ENCODE assay signal across 27 mouse cellular contexts in genomic region chr15:98595049-98595448, GRCm38 (mm10). TPM values are rescaled to one million over a fixed set of nuclear protein-coding genes. Genes with fewer than 3 reads are reported as not detected.
"Had no signal": no experiment of that assay in that cellular context is flagged by ENCODE, and none has a peak within 500 bp of the region (broad histone marks: within the 10 kb centered on the region; RNA-seq: fewer than 3 reads in every experiment).

No protein-coding gene starts in this region.

- H3K27me3 ChIP-seq: liver, embryonic 13.5 days; midbrain, embryonic 12.5 days; neural tube, embryonic 12.5 days; stomach, embryonic 15.5 days had no signal

- H3K4me2 ChIP-seq: liver, embryonic 13.5 days; midbrain, embryonic 12.5 days; neural tube, embryonic 12.5 days; stomach, embryonic 15.5 days had no signal

- H3K9ac ChIP-seq: liver, embryonic 13.5 days; midbrain, embryonic 12.5 days; neural tube, embryonic 12.5 days; stomach, embryonic 15.5 days had no signal

- H3K27ac ChIP-seq: layer of hippocampus, adult 2 months; left cerebral cortex, adult 2 months; liver, embryonic 13.5 days; midbrain, embryonic 12.5 days; neural tube, embryonic 12.5 days; stomach, embryonic 15.5 days had no signal

- ATAC-seq: midbrain, embryonic 16.5 days had no signal

- H3K4me1 ChIP-seq: midbrain, embryonic 12.5 days; neural tube, embryonic 12.5 days; stomach, embryonic 15.5 days had no signal

- H3K9me3 ChIP-seq: liver, embryonic 13.5 days; midbrain, embryonic 12.5 days; neural tube, embryonic 12.5 days; stomach, embryonic 15.5 days had no signal

- H3K4me3 ChIP-seq: layer of hippocampus, adult 2 months; left cerebral cortex, adult 2 months; liver, embryonic 13.5 days; midbrain, embryonic 12.5 days; neural tube, embryonic 12.5 days; stomach, embryonic 15.5 days had no signal

- DNase-seq: kidney, adult 11 months; kidney, adult 9 months; kidney, postnatal 14 days; layer of hippocampus, adult 9-11 months; layer of hippocampus, postnatal 36 days; liver, embryonic 13.5 days; lung, adult 2 months; lung, postnatal 14 days; lung, postnatal 4 days; retina, postnatal 1 day; thymus, adult 18-20 months; thymus, postnatal 36 days had no signal

RNA-seq across cellular contexts. Expression of gene Adcy6, which starts 14.8 kb away (rescaled TPM):
- total RNA-seq: monocyte, adult 5-6 weeks had no signal

RNA-seq across cellular contexts. Expression of gene 4930415O20Rik, which starts 24.2 kb away (rescaled TPM):
- total RNA-seq: layer of hippocampus, adult 2 months; layer of hippocampus, postnatal 36 days; left cerebral cortex, adult 2 months; left cerebral cortex, postnatal 10 days; left cerebral cortex, postnatal 36 days; liver, adult 2 months; megakaryocyte progenitor cell, adult 5-6 weeks; monocyte, adult 5-6 weeks; neutrophil, adult 5-6 weeks had no signal
- polyA plus RNA-seq: liver, adult 2 months; liver, embryonic 13.5 days; liver, embryonic 16.5 days; lung, adult 2 months; lung, embryonic 16.5 days; midbrain, embryonic 12.5 days; midbrain, embryonic 16.5 days; neural tube, embryonic 12.5 days; stomach, embryonic 15.5 days; urinary bladder, adult 2 months had no signal

RNA-seq across cellular contexts. Expression of gene Cacnb3, which starts 35.6 kb away (rescaled TPM):
- total RNA-seq: megakaryocyte progenitor cell, adult 5-6 weeks; neutrophil, adult 5-6 weeks had no signal
